Mouse (Mus musculus) G1E-ER4 (cell line): Measurements from ENCODE around the gene Rbm18. TPM values are rescaled to one million over a fixed set of nuclear protein-coding genes. Genes with fewer than 3 reads are reported as not detected.

ENCODE experiments used
- GATA1 ChIP-seq: IDR thresholded peaks from one replicate; pipeline ENCODE4 v1.8.0; 2012; ENCODE audit warnings: low read length, inconsistent platforms
- polyA plus RNA-seq: library from polyadenylated mRNA; stranded (reverse); fragments of >175 nt; gene quantifications from 2 replicates; pipeline ENCODE4 v1.2.3, GENCODE M21; 2012

The Rbm18 gene
- 8.9 and 13.5 TPM in 2 replicates for polyA plus RNA-seq

- TF ChIP-seq GATA1 = no peak
Observed at GRCm38 (mm10) chr2:36136300-36136941, at the start of gene Rbm18, which contains the start of gene Mrrf. Gene Rbm18, minus strand, starts transcription at chr2:36136773. Gene Mrrf, plus strand, starts transcription at chr2:36136389.

DNA sequence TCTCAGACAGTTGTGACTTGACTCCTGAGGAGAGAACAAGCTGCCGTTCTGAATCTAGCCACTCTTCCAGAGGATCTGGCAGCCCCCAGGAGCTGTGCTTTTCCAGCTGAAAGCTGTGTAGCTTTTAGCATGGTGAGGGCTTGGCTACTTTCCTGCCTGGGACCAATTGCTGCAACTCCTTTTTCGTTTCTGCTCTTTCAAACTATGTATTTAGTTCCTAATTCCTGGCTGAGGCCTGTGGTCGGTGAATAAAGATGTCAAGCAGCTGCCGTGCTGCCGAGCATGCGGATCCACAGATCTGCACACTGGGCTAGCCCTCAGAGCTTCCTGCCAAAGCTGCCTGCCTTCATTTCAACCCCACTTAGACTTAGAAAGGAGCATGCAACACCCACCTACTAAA is 48.3 kb upstream of the Rbm18 start:
- TF ChIP-seq GATA1 = no peak

- no peak for TF ChIP-seq GATA1
Observed at GRCm38 (mm10) chr2:36184192-36184591, 47.6 kb upstream of the Rbm18 start.

- TF ChIP-seq GATA1 = no peak
Observed at GRCm38 (mm10) chr2:36183278-36183677, 46.7 kb upstream of the Rbm18 start.

GRCm38 (mm10) chr2:36179487-36179886 is 42.9 kb upstream of the Rbm18 start:
- TF ChIP-seq GATA1 = no peak

DNA sequence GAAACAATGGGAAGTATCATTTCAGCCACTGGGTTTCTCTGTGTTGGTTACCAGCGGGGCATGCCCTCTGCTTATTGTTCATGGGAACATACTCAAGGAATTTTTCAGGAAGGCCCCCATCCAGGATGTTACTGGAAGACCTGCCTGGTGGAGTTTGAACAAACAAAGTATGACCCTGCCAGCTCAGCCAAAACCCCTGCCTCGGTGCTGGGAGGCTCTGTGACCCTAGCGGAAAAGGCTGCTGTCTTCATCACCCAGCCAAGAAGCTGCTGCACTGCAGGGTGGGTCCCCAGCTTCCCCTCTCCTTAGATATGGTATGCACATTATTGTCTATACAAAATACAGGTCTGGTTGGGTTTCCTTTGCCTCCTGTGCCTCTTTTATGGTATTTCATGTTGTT is 36.0 kb upstream of the Rbm18 start:
- TF ChIP-seq GATA1 = no peak

DNA sequence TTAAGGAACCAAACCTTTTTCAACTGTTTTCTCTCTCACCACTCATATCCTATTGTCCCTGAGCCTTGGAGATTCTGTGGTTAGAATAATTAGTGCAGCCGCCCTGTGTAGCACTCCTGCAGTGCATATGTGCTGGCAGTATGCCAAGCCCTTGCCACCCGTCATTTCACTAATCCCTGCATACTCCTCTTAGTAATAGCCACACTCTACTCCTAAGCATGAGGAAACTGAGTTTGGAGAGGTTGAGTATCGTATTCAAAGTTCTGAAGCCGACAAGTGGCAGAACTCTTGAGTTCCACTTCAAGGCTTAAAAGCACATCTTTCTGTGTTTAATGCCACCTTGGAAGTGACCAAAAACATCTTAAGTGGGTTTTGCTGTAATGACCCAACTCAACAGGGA is 35.6 kb upstream of the Rbm18 start:
- no peak for TF ChIP-seq GATA1

DNA sequence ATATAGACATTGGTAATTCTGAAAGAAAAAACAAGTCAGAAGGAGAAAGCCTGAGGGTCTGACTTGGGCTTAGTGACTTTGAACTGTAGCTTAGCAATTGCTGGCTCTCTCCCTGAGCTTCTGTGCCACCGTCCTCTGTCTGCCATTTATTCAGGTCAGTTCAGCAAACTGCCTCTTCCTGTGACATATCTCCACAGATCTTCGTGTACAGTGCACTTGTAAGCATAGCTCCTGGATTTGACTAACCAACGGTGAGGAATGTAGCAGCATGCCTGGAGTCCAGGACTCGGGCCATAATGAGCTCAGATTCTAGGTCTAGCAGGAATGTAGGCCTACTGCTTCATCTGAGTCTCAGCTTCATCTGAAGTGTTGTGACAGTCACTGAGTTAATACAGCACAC is 32.6 kb upstream of the Rbm18 start:
- TF ChIP-seq GATA1 = no peak

GRCm38 (mm10) chr2:36167990-36168618 is 31.5 kb upstream of the Rbm18 start:
- TF ChIP-seq GATA1 = no peak

GRCm38 (mm10) chr2:36159336-36159735 is 22.8 kb upstream of the Rbm18 start:
- no peak for TF ChIP-seq GATA1

DNA sequence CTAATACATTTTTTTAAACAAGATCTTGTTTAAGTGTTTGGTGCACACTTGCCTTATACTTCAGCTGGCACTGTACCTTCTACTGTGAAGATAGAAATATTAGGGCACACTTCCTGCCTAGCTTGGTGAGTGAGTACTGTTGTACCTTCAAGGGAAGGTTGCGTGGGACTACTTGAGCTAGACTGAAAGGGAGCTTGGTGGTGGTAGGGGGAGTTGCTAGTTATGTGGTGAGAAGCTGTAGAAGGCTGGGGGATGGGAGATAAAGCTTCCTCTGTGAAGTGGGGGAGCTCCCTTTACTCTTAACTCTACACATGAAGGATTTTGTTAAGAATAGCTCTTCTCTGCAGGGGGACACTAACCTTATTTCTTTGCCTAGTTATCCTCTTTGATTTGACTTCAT is 20.9 kb upstream of the Rbm18 start:
- TF ChIP-seq GATA1 = no peak

DNA sequence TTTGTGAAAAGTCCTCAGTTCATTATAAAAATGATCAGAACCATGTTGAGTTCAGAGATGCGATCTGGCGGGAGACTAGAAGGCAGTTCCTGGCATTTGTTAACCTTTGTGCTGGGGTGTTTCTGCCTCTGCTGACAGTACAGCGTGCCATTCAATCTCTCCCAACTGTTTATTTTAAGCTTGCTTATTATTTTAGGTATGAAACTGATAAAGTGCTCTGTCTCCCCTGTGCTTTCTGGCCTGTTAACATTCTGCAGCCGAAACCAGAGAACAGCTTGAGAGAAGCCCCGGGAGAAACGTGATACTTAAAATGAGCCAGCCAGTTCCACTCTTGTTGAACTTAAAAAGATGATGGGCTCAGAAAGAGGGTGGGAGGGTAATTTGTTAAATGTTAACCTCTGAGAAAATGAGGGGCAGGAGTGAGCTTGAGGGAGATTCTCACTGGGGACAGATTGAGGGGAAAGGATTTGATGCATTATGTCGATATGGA is 12.3 kb upstream of the Rbm18 start:
- no peak for TF ChIP-seq GATA1

DNA sequence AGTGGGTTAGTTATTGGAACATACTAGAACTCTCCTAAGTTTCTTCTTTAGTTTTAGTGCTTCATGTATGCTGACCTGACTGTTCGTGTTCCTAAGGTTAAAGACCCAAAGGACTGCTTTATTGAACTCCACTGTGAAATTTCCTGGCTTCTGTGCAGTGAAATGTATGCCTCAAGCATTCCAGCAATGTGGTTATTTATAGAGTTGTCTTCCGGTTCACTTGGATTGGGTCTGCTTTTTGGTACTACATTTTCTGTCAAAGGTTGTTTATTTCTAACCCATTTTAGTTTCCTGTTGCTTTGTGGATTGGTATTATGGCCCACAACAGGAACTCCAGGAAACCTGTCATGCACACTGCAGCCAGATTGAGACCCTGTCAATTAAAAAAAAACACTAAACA is 2.5 kb upstream of the Rbm18 start:
- no peak for TF ChIP-seq GATA1

DNA sequence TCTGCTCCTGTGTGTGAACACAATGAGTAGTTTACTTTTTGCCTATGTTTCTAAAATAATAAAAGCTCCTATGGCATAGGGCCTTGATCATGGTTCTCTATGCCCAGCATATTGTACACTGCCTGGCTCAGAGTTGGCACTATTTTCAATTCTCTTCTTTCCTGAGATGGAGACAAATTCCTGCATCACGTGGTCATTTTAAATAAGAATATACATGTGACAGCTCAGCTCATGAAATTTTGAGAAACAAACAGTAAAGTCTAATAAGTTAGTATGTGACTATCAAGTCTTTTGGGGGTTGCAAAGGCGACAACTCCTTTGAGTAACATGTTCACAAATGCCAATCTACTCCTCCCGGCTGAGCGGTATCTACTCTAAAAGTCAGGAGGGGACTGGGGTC is 686 bp downstream of the Rbm18 start:
- TF ChIP-seq GATA1 = no peak

- TF ChIP-seq GATA1 = no peak
Observed at GRCm38 (mm10) chr2:36129051-36129450, 7.5 kb downstream of the Rbm18 start.

- TF ChIP-seq GATA1 = no peak
Observed at GRCm38 (mm10) chr2:36127973-36128372, 8.6 kb downstream of the Rbm18 start.

- TF ChIP-seq GATA1 = no peak
Observed at GRCm38 (mm10) chr2:36126795-36127429, 9.7 kb downstream of the Rbm18 start.
